Mouse (Mus musculus) bone marrow, adult 2 months (tissue): Measurements from ENCODE around the gene Dlec1.

Source experiments
- CTCF ChIP-seq: fragments of 200-500 bp; IDR thresholded peaks from 2 replicates; pipeline ENCODE4 v1.5.1; 2011; ENCODE audit warnings: low read length, control low read depth; ENCODE audit not compliant: control insufficient read depth, insufficient read depth
- POLR2A ChIP-seq: fragments of 200-500 bp; IDR thresholded peaks from 2 replicates; pipeline ENCODE4 v1.6.1; 2011; ENCODE audit warnings: low read depth, mild to moderate bottlenecking, control low read depth, low read length, borderline replicate concordance; ENCODE audit not compliant: control insufficient read depth

- TF ChIP-seq CTCF (no peak), POLR2A (no peak)
These were observed 8.6 kb upstream of the Dlec1 start, which contains the start of gene Plcd1 for GRCm38 (mm10) chr9:119093419-119094295.
